Mouse (Mus musculus): Measurements from ENCODE around the gene Polr2a. TPM values are rescaled to one million over a fixed set of nuclear protein-coding genes. Genes with fewer than 3 reads are reported as not detected.

The Polr2a gene
- polyA plus RNA-seq, 1 experiment from 2014 or later: 23.5 TPM

DNA sequence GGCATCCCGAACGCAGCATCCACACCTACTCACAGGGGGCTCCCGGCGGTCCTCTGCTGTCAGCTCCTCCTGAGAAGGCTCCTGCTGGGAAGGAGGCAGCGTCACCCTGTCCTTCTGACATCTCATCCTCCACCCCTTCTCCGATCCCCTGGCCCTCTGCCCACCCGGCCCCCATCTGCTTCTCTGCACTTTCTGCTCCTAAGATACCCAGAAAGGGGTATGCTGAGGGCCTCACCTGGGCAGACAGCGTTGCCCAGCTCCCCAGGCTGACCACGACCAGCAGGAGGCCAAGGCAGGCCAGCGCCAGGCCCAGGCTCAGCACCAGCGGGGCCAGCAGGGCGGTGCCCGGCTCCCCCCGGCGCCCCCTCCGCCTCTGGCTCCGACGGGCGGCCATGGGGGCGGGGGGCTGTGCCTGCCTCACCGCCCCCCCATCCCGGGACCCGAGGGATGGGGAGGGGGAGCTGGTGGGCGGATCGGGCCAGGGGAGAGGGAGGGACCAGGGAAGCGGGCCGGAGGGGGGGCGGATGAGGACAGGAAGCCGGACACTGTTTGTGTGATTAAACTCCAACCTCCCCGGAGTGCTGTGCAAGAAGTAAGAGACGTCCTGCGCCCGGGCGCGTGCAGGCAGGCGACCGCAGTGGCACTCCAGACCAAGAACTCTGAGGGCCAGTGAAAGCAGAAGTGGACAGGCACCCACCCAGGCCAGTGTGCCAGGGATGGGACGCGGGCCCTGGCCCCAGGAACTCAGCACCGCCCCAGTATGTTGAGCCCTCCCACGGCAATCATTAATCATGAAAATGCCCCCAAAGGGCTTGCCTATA lies 62.9 kb downstream of the Polr2a start, which contains the start of the genes Tnfsf12 and Tnfsfm13:
Gene Tnfsf12, minus strand, starts transcription at position 489 of the 821 bp plus-strand sequence.
Gene Tnfsfm13, minus strand, starts transcription at position 738 of the 821 bp plus-strand sequence.
- Histone ChIP-seq H3K4me2 (ENCODE audit: low read depth, low read length) (peak within 1 kb of the TSS; percentile 81), H3K36me3 (ENCODE audit: control insufficient read depth, insufficient read depth, low read length) (no peaks in the 10 kb centered on the region), H3K9me3 (ENCODE audit: control insufficient read depth, low read length) (no peaks in the 10 kb centered on the region), H3K4me1 (ENCODE audit: control insufficient read depth, insufficient read depth, low read length) (peaks cover 10% of the 10 kb centered on the region; the same call in 1 of the 2 replicates), H3K4me3 (ENCODE audit: low read depth, low read length) (peak within 1 kb of the TSS; percentile 40), H3K27ac (ENCODE audit: low read depth, low read length) (no peak within 1 kb of the TSS), H3K27me3 (ENCODE audit: control insufficient read depth, insufficient read depth, low read length) (no peaks in the 10 kb centered on the region), H3K9ac (replicated peaks; ENCODE audit: low read depth, low read length) (peak within 1 kb of the TSS; percentile 64)
- under 1% methylated on average over 40 of the region's 41 CpGs for WGBS
- 0 out of 2 replicates have a peak, but pooled peaks have one; percentile 44 for ATAC-seq (ENCODE audit: low read depth)

DNA sequence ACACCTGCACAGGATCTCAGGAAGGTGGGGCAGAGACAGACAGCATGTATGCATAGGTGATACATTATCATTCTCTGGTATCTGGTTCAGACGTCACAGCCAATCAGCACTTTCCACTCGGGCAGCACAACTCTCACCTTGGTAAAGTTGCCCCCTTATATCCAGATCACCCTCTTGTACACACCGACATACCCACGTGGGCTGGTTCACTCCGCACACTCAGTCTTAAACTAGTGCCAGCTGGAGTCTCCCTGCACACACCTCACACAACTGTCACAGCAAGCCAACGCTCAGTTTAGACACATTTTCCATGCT lies 63.4 kb downstream of the Polr2a start:
- Histone ChIP-seq H3K36me3 (ENCODE audit: control insufficient read depth, insufficient read depth, low read length) (no peaks in the 10 kb centered on the region), H3K4me3 (ENCODE audit: low read depth, low read length) (peak overlapping the region; percentile 40), H3K27me3 (ENCODE audit: control insufficient read depth, insufficient read depth, low read length) (no peaks in the 10 kb centered on the region), H3K9me3 (ENCODE audit: control insufficient read depth, low read length) (no peaks in the 10 kb centered on the region), H3K4me2 (ENCODE audit: low read depth, low read length) (peak overlapping the region; percentile 81), H3K27ac (ENCODE audit: low read depth, low read length) (no peak overlapping the region), H3K4me1 (ENCODE audit: control insufficient read depth, insufficient read depth, low read length) (peaks cover 10% of the 10 kb centered on the region; the same call in 1 of the 2 replicates), H3K9ac (replicated peaks; ENCODE audit: low read depth, low read length) (peak overlapping the region; percentile 64)
- no peak for ATAC-seq (ENCODE audit: low read depth)
- WGBS: 24% methylated on average over 6 of the region's 6 CpGs

DNA sequence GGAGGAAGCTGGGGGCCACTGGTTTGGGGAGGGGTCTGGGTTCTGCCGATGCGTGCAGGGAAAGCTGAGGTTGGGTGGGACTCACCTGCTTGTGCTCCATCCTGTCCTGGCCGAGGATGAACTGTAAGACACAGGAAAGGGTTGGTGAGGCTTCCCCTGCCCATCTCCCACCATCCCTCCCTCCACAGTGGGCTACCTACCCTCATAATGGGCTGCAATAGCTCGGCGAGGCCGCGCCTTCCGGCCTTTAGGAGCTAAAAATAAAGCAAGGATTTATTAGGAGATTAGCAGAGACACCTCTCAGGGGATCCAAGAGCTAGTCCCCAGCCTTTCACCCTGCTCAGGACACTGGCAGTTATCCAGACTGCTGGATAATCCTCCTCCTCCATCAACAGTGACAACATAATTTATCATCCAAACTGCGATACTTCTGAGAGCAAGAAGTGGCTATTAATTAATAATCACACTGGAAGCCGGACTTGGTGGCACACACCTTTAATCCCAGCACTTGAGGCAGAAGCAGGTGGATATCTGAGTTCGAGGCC lies 64.9 kb downstream of the Polr2a start:
- no peak overlapping the region for H3K4me2 ChIP-seq (ENCODE audit: low read depth, low read length)
- no peaks in the 10 kb centered on the region for H3K27me3 ChIP-seq (ENCODE audit: control insufficient read depth, insufficient read depth, low read length)
- H3K9ac ChIP-seq (replicated peaks; ENCODE audit: low read depth, low read length): no peak overlapping the region
- no peak overlapping the region for H3K27ac ChIP-seq (ENCODE audit: low read depth, low read length)
- H3K4me3 ChIP-seq (ENCODE audit: low read depth, low read length): no peak overlapping the region
- no peaks in the 10 kb centered on the region for H3K9me3 ChIP-seq (ENCODE audit: control insufficient read depth, low read length)
- H3K36me3 ChIP-seq (ENCODE audit: control insufficient read depth, insufficient read depth, low read length): no peaks in the 10 kb centered on the region
- no peak for ATAC-seq (ENCODE audit: low read depth)
- peaks cover 10% of the 10 kb centered on the region; the same call in 1 of the 2 replicates for H3K4me1 ChIP-seq (ENCODE audit: control insufficient read depth, insufficient read depth, low read length)
- WGBS: 63% methylated on average over 11 of the region's 11 CpGs

DNA sequence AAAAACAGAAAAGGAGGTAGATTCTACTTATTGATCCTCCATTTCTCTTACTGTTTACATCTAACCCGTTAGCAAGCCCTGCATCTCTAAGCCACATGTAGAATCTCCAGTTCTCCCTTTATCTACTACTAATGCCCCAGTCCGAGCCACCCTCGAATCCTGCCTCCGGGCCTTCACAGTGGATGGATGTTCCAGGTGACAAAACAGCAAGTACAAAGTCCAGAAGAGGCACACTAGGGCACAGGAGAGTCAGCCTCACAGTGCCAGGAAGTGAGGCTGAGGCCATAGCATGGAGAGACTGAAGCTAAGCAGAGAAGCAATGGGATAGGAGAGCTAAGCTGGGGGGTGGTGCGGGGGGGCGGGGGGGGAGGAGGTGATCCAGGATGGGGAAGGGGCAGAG lies 65.6 kb downstream of the Polr2a start:
- Histone ChIP-seq H3K9ac (replicated peaks; ENCODE audit: low read depth, low read length) (no peak overlapping the region), H3K9me3 (ENCODE audit: control insufficient read depth, low read length) (no peaks in the 10 kb centered on the region), H3K27ac (ENCODE audit: low read depth, low read length) (no peak overlapping the region), H3K4me3 (ENCODE audit: low read depth, low read length) (no peak overlapping the region), H3K36me3 (ENCODE audit: control insufficient read depth, insufficient read depth, low read length) (no peaks in the 10 kb centered on the region), H3K27me3 (ENCODE audit: control insufficient read depth, insufficient read depth, low read length) (no peaks in the 10 kb centered on the region), H3K4me2 (ENCODE audit: low read depth, low read length) (no peak overlapping the region), H3K4me1 (ENCODE audit: control insufficient read depth, insufficient read depth, low read length) (peaks cover 10% of the 10 kb centered on the region; the same call in 1 of the 2 replicates)
- WGBS: 93% methylated on average over 6 of the region's 6 CpGs
- no peak for ATAC-seq (ENCODE audit: low read depth)

DNA sequence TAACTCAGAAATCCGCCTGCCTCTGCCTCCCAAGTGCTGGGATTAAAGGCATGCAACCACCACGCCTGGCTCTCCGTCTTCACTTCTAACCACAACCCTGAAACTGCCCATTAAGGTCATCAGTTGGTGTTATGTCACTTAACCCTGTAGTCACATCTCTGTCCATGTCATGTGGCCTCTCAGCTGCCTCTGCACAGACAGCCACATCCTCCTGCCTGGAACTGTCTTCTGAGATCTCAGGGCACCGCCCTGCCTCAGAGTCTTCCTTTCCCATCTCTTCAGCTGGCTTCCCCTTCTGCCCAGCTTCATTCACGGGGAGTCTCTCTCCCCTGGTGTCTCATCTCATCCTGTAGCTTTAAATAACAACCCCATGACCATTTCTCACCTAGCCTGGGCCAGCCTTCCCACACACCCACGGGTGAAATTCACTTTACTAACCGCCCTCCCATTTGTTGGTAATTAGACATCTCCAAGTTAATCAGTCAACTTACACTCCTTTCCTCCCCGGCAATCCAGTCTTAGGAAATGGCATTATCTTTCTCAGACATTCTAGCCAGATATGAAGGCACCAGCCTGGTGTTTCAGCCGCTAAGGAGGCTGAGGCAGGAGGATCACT lies 66.1 kb downstream of the Polr2a start:
- Histone ChIP-seq H3K4me3 (ENCODE audit: low read depth, low read length) (no peak overlapping the region), H3K9ac (replicated peaks; ENCODE audit: low read depth, low read length) (no peak overlapping the region), H3K36me3 (ENCODE audit: control insufficient read depth, insufficient read depth, low read length) (no peaks in the 10 kb centered on the region), H3K4me2 (ENCODE audit: low read depth, low read length) (no peak overlapping the region), H3K9me3 (ENCODE audit: control insufficient read depth, low read length) (no peaks in the 10 kb centered on the region), H3K27me3 (ENCODE audit: control insufficient read depth, insufficient read depth, low read length) (no peaks in the 10 kb centered on the region), H3K4me1 (ENCODE audit: control insufficient read depth, insufficient read depth, low read length) (peaks cover 10% of the 10 kb centered on the region; the same call in 1 of the 2 replicates), H3K27ac (ENCODE audit: low read depth, low read length) (no peak overlapping the region)
- no peak for ATAC-seq (ENCODE audit: low read depth)
- 78% methylated on average over 9 of the region's 9 CpGs for WGBS

DNA sequence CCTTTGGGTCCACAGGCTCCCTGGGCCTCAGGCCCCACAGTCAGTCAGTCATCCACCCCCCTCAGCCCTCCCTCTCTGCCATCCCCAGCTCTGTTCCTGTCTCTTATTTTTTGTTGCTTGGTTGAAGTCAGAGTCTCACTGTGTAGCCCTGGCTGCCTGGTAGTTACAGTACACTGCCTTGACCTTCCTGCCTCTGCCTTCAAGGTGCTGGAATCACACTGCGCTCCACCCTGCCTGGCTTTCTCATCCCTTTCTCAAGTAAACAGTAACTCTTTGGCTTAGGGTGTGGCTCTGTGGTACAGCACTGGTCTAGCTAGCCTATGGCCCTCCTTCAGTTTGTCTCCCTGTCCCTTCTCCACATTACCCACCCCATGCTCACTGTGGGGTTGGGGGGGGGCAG lies 68.5 kb downstream of the Polr2a start:
- Histone ChIP-seq H3K36me3 (ENCODE audit: control insufficient read depth, insufficient read depth, low read length) (no peaks in the 10 kb centered on the region), H3K4me2 (ENCODE audit: low read depth, low read length) (no peak overlapping the region)

DNA sequence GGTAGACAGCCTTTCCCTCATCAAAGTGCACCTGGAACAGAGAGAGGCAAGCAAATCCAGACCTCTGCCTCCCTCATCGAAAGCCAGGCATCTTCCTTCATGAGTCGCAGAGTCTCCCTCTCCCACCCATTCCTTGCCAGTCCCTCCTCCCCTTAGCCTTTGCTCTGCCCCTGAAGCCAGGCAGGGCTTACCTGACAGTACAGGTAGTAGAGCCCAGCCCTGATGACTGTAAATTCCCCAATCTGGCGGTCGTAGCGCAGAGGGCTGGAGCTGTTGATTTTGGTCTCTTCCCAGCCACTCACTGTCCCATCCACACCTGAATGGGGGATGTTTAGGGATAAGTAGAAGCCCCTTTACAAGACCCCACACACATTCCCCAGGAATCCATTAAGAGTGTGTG lies 71.4 kb downstream of the Polr2a start:
- Histone ChIP-seq H3K27me3 (ENCODE audit: control insufficient read depth, insufficient read depth, low read length) (no peaks in the 10 kb centered on the region), H3K4me3 (ENCODE audit: low read depth, low read length) (no peak overlapping the region), H3K27ac (ENCODE audit: low read depth, low read length) (no peak overlapping the region), H3K4me1 (ENCODE audit: control insufficient read depth, insufficient read depth, low read length) (0 out of 2 replicates have a peak, but pooled peaks cover 3% of the 10 kb centered on the region), H3K9ac (replicated peaks; ENCODE audit: low read depth, low read length) (no peak overlapping the region), H3K9me3 (ENCODE audit: control insufficient read depth, low read length) (no peaks in the 10 kb centered on the region), H3K36me3 (ENCODE audit: control insufficient read depth, insufficient read depth, low read length) (no peaks in the 10 kb centered on the region), H3K4me2 (ENCODE audit: low read depth, low read length) (no peak overlapping the region)
- no peak for ATAC-seq (ENCODE audit: low read depth)
- WGBS: 59% methylated on average over 5 of the region's 5 CpGs

More for the DNA sequence above, 68.5 kb downstream of the Polr2a start:
- no peak overlapping the region for H3K9ac ChIP-seq (replicated peaks; ENCODE audit: low read depth, low read length)
- no peak overlapping the region for H3K4me3 ChIP-seq (ENCODE audit: low read depth, low read length)
- no peak overlapping the region for H3K27ac ChIP-seq (ENCODE audit: low read depth, low read length)
- no peaks in the 10 kb centered on the region for H3K27me3 ChIP-seq (ENCODE audit: control insufficient read depth, insufficient read depth, low read length)
- 0 out of 2 replicates have a peak, but pooled peaks cover 3% of the 10 kb centered on the region for H3K4me1 ChIP-seq (ENCODE audit: control insufficient read depth, insufficient read depth, low read length)
- no peaks in the 10 kb centered on the region for H3K9me3 ChIP-seq (ENCODE audit: control insufficient read depth, low read length)
- WGBS: 95% methylated on average over 1 of the region's 1 CpGs
- no peak for ATAC-seq (ENCODE audit: low read depth)

DNA sequence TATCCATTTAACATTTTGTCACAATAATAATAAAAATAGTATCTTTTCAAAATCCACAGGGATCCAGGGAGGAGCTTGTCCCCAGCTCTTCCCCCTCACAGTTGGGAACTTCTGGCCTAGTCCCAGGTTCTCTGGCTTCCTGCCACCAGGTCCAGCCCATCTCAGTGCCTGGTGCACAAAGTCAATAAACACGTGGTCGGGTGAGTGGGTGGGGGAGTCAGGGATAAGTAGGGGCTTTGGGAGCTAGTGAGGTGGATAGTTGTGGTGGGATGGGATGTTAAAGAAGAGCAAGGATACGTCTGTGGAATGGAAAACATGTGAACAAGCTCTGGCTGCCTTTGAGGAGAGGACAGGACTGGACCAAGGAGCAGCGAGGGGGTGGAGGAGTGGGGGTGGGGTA lies 72.1 kb downstream of the Polr2a start:
- H3K9me3 ChIP-seq (ENCODE audit: control insufficient read depth, low read length): no peaks in the 10 kb centered on the region
- no peak overlapping the region for H3K9ac ChIP-seq (replicated peaks; ENCODE audit: low read depth, low read length)
- H3K36me3 ChIP-seq (ENCODE audit: control insufficient read depth, insufficient read depth, low read length): no peaks in the 10 kb centered on the region
- H3K4me1 ChIP-seq (ENCODE audit: control insufficient read depth, insufficient read depth, low read length): 0 out of 2 replicates have a peak, but pooled peaks cover 3% of the 10 kb centered on the region
- ATAC-seq (ENCODE audit: low read depth): no peak
- no peak overlapping the region for H3K4me2 ChIP-seq (ENCODE audit: low read depth, low read length)
- no peak overlapping the region for H3K4me3 ChIP-seq (ENCODE audit: low read depth, low read length)
- H3K27me3 ChIP-seq (ENCODE audit: control insufficient read depth, insufficient read depth, low read length): no peaks in the 10 kb centered on the region
- WGBS: 25% methylated on average over 4 of the region's 4 CpGs
- H3K27ac ChIP-seq (ENCODE audit: low read depth, low read length): no peak overlapping the region
